Mouse (Mus musculus) myocyte (in vitro differentiated cells): ENCODE measurements around the gene Pnrc2. TPM values are rescaled to one million over a fixed set of nuclear protein-coding genes. Genes with fewer than 3 reads are reported as not detected.

Experiments used
- H3K27me3 ChIP-seq: one replicate; pipeline ENCODE4 v1.6.1; 2011; ENCODE audit not compliant: control insufficient read depth, insufficient read depth, insufficient read length
- H3K36me3 ChIP-seq: one replicate; pipeline ENCODE4 v1.6.1; 2011; ENCODE audit not compliant: control insufficient read depth, insufficient read depth
- H3K4me2 ChIP-seq: one replicate; pipeline ENCODE4 v1.6.1; 2011; ENCODE audit warnings: low read depth, control low read depth
- H3K4me3 ChIP-seq: one replicate; pipeline ENCODE4 v1.5.1; 2011; ENCODE audit warnings: mild to moderate bottlenecking, control low read depth, moderate library complexity
- H3K79me2 ChIP-seq: one replicate; pipeline ENCODE4 v1.6.1; 2011; ENCODE audit not compliant: control insufficient read depth, insufficient read depth
- H3ac ChIP-seq: one replicate; pipeline ENCODE4 v1.6.1; 2011; ENCODE audit not compliant: control insufficient read depth, insufficient read length
- CEBPB ChIP-seq: IDR thresholded peaks from 2 replicates; pipeline ENCODE4 v1.6.1; 2011; ENCODE audit warnings: mild to moderate bottlenecking, moderate library complexity; ENCODE audit not compliant: poor library complexity, insufficient read depth, severe bottlenecking
- E2F4 ChIP-seq: IDR thresholded peaks from one replicate; pipeline ENCODE4 v1.6.1; 2011; ENCODE audit warnings: mild to moderate bottlenecking, control low read depth, moderate library complexity; ENCODE audit not compliant: insufficient read depth
- MAX ChIP-seq: IDR thresholded peaks from one replicate; pipeline ENCODE4 v1.6.1; 2011; ENCODE audit warnings: low read depth, mild to moderate bottlenecking, control low read depth
- MYOD1 ChIP-seq, 3 experiments: IDR thresholded peaks; one replicate each; pipeline ENCODE4 v1.6.1; 2011; ENCODE audit warnings: control low read depth in 2 of 3, low read depth in 2 of 3, mild to moderate bottlenecking in 2 of 3, moderate library complexity in 1 of 3; ENCODE audit not compliant: insufficient read length in 2 of 3, control insufficient read depth in 1 of 3
- MYOG ChIP-seq, 3 experiments: IDR thresholded peaks; one replicate each; pipeline ENCODE4 v1.6.1; 2011; ENCODE audit warnings: control low read depth in 2 of 3, low read depth in 2 of 3, mild to moderate bottlenecking in 2 of 3; ENCODE audit not compliant: insufficient read length in 2 of 3, control insufficient read depth in 1 of 3, insufficient read depth in 1 of 3
- POLR2A ChIP-seq: IDR thresholded peaks from one replicate; pipeline ENCODE4 v1.6.1; 2011; ENCODE audit warnings: low read depth, mild to moderate bottlenecking, control low read depth, moderate library complexity; ENCODE audit not compliant: insufficient read length
- POLR2AphosphoS2 ChIP-seq: IDR thresholded peaks from one replicate; pipeline ENCODE4 v1.6.1; 2011; ENCODE audit warnings: low read depth, control low read depth; ENCODE audit not compliant: insufficient read length
- REST ChIP-seq: IDR thresholded peaks from one replicate; pipeline ENCODE4 v1.6.1; 2011; ENCODE audit warnings: mild to moderate bottlenecking, control low read depth, moderate library complexity; ENCODE audit not compliant: insufficient read depth, insufficient read length
- SRF ChIP-seq: IDR thresholded peaks from one replicate; pipeline ENCODE4 v1.6.1; 2011; ENCODE audit warnings: low read depth; ENCODE audit not compliant: control insufficient read depth, insufficient read length
- TCF12 ChIP-seq: IDR thresholded peaks from one replicate; pipeline ENCODE4 v1.6.1; 2011; ENCODE audit warnings: mild to moderate bottlenecking, control low read depth; ENCODE audit not compliant: poor library complexity, insufficient read depth, severe bottlenecking
- TCF3 ChIP-seq: IDR thresholded peaks from one replicate; pipeline ENCODE4 v1.6.1; 2011; ENCODE audit warnings: low read depth, control low read depth; ENCODE audit not compliant: insufficient read length
- USF1 ChIP-seq: IDR thresholded peaks from one replicate; pipeline ENCODE4 v1.6.1; 2011; ENCODE audit warnings: low read depth, mild to moderate bottlenecking, control low read depth, moderate library complexity
- polyA plus RNA-seq: library from polyadenylated mRNA; unstranded; fragments of >200 nt; fragmentation: generic; extraction: Trizol; gene quantifications from one replicate; pipeline ENCODE4 v1.2.1, GENCODE M21; 2012; ENCODE audit warnings: missing spikeins

The Pnrc2 gene
- polyA plus RNA-seq, 1 experiment, result 45.2 TPM

- H3K4me3 ChIP-seq, result no peak overlapping the region
- H3ac ChIP-seq, result no peak overlapping the region
Observed at GRCm38 (mm10) chr4:135919280-135919639, 45.6 kb upstream of the Pnrc2 start.

DNA sequence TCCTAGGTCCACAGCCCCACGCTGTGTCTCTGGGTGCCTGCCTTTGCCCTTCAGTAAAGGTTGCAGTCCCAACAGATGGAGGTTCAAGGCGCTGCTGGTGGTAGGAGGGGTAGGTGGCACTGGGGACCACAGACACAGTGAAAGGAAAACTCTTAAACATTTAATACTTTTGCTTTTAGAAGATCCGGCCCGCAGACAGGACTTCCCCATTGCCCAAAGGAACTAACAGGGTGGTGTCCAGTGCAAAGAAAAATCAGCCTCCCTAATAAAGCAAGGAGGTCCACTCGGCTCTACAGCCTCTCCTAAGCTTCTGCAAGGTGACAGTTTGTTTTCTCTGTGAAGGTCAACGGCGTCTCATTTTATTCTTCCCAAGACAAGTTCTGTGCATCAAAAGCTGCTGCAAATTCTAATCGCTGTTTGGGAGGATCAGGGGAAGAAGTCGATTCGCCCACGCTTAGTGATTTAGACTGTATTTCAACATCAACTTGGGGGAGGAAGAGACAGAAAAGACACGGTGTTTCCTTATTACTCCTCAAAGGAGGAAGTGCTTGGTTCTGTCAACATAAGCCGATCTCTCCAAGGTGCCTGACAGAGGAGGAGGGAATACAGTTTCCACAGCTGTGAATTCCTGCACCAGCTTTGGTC lies 45.1 kb upstream of the Pnrc2 start:
- no peak overlapping the region for H3K4me2 ChIP-seq
- TF ChIP-seq POLR2A (no peak), SRF (no peak), CEBPB (no peak), MYOD1 (IDR thresholded peaks at IDR 0.05; ENCODE audit: control insufficient read depth in 1 of 3, insufficient read length in 2 of 3, low read depth in 2 of 3) (no peak), POLR2AphosphoS2 (no peak), E2F4 (no peak), MAX (no peak), REST (no peak), MYOG (IDR thresholded peaks at IDR 0.05; ENCODE audit: control insufficient read depth in 1 of 3, insufficient read depth in 1 of 3, insufficient read length in 2 of 3, low read depth in 2 of 3) (no peak), TCF3 (no peak)
- peaks cover 21% of the 10 kb centered on the region for H3K27me3 ChIP-seq

More at GRCm38 (mm10) chr4:135919280-135919639, 45.6 kb upstream of the Pnrc2 start:
- H3K79me2 ChIP-seq, result no peaks in the 10 kb centered on the region
- TF ChIP-seq CEBPB (no peak), POLR2A (no peak), TCF3 (no peak), SRF (no peak), MYOD1 (IDR thresholded peaks at IDR 0.05; ENCODE audit: control insufficient read depth in 1 of 3, insufficient read length in 2 of 3, low read depth in 2 of 3) (no peak), POLR2AphosphoS2 (no peak), MYOG (IDR thresholded peaks at IDR 0.05; ENCODE audit: control insufficient read depth in 1 of 3, insufficient read depth in 1 of 3, insufficient read length in 2 of 3, low read depth in 2 of 3) (no peak), E2F4 (no peak), USF1 (no peak), TCF12 (no peak), MAX (no peak), REST (no peak)
- no peaks in the 10 kb centered on the region for H3K36me3 ChIP-seq
- H3K27me3 ChIP-seq, result peaks cover 21% of the 10 kb centered on the region
- no peak overlapping the region for H3K4me2 ChIP-seq

GRCm38 (mm10) chr4:135913433-135913832 lies 39.8 kb upstream of the Pnrc2 start:
- Histone ChIP-seq H3ac (no peak overlapping the region), H3K79me2 (no peaks in the 10 kb centered on the region), H3K36me3 (no peaks in the 10 kb centered on the region), H3K27me3 (peaks cover 27% of the 10 kb centered on the region), H3K4me3 (no peak overlapping the region), H3K4me2 (no peak overlapping the region)
- TF ChIP-seq SRF (no peak), POLR2A (no peak), USF1 (no peak), MYOD1 (IDR thresholded peaks at IDR 0.05; ENCODE audit: control insufficient read depth in 1 of 3, insufficient read length in 2 of 3, low read depth in 2 of 3) (no peak), TCF12 (no peak), E2F4 (no peak), CEBPB (no peak), MAX (no peak), REST (no peak), TCF3 (no peak), MYOG (IDR thresholded peaks at IDR 0.05; ENCODE audit: control insufficient read depth in 1 of 3, insufficient read depth in 1 of 3, insufficient read length in 2 of 3, low read depth in 2 of 3) (no peak), POLR2AphosphoS2 (no peak)

More for the DNA sequence above, 45.1 kb upstream of the Pnrc2 start:
- Histone ChIP-seq H3K36me3 (no peaks in the 10 kb centered on the region), H3K79me2 (no peaks in the 10 kb centered on the region), H3K4me3 (no peak overlapping the region), H3ac (no peak overlapping the region)

DNA sequence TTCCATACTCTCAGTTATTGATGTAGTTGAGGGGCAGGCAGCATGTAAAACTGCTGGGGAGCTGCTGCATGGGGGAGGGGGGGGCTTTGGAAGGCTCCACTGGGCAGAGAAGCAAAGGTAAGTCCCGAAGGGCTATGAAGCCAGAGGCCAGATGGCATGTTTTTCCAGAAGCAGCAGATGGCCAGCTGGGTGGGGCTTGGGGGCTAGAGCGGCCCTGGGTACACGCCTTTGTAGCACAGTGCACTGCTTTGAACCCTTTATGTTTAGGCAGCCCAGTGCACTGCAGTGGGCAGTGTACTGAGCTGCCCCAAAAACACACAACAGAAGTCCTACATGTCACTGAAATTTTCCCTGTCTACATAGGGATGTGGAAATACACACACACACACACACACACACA lies 39.2 kb upstream of the Pnrc2 start:
- H3K79me2 ChIP-seq, result no peaks in the 10 kb centered on the region
- peaks cover 21% of the 10 kb centered on the region for H3K27me3 ChIP-seq
- H3K36me3 ChIP-seq, result no peaks in the 10 kb centered on the region
- H3K4me2 ChIP-seq, result no peak overlapping the region
- no peak overlapping the region for H3K4me3 ChIP-seq
- peak in 1 of 3 experiments; percentile 12 for TF ChIP-seq MYOG (IDR thresholded peaks at IDR 0.05; ENCODE audit: control insufficient read depth in 1 of 3, insufficient read depth in 1 of 3, insufficient read length in 2 of 3, low read depth in 2 of 3)
- TF ChIP-seq USF1, result no peak
- TF ChIP-seq E2F4, result no peak
- no peak for TF ChIP-seq MAX
- no peak overlapping the region for H3ac ChIP-seq

GRCm38 (mm10) chr4:135912164-135912563 lies 38.5 kb upstream of the Pnrc2 start:
- no peak overlapping the region for H3K4me2 ChIP-seq
- no peak for TF ChIP-seq TCF3
- TF ChIP-seq CEBPB, result no peak
- TF ChIP-seq MAX, result no peak
- TF ChIP-seq POLR2A, result no peak
- no peak for TF ChIP-seq MYOD1 (IDR thresholded peaks at IDR 0.05; ENCODE audit: control insufficient read depth in 1 of 3, insufficient read length in 2 of 3, low read depth in 2 of 3)
- no peak for TF ChIP-seq TCF12
- TF ChIP-seq REST, result no peak
- TF ChIP-seq POLR2AphosphoS2, result no peak
- TF ChIP-seq SRF, result no peak
- no peak for TF ChIP-seq USF1
- TF ChIP-seq E2F4, result no peak
- TF ChIP-seq MYOG (IDR thresholded peaks at IDR 0.05; ENCODE audit: control insufficient read depth in 1 of 3, insufficient read depth in 1 of 3, insufficient read length in 2 of 3, low read depth in 2 of 3), result no peak
- peaks cover 17% of the 10 kb centered on the region for H3K27me3 ChIP-seq
- H3K36me3 ChIP-seq, result no peaks in the 10 kb centered on the region
- H3K4me3 ChIP-seq, result no peak overlapping the region
- no peak overlapping the region for H3ac ChIP-seq
- no peaks in the 10 kb centered on the region for H3K79me2 ChIP-seq
